Mouse (Mus musculus) forebrain, embryonic 10.5 days (tissue): ENCODE measurements at regions not wholly inside any gene's neighbourhood (a gene's known extent, or its start where the extent isn't known, plus 50 kb on each side); places are given as distances from the start of the nearest gene placed in this dataset.

ENCODE experiments used
- DNase-seq: peaks from one replicate; pipeline ENCODE4 v3.0.0-alpha.2; 2017; ENCODE audit warnings: low spot score; ENCODE audit errors: extremely low spot score
- H3K27ac ChIP-seq: fragments of 300-500 bp; sonication (generic); 2 replicates; pipeline ENCODE4 v1.5.1; 2016; ENCODE audit warnings: mild to moderate bottlenecking
- H3K27me3 ChIP-seq: fragments of 300-500 bp; sonication (generic); 2 replicates; pipeline ENCODE4 v1.6.1; 2016; ENCODE audit warnings: mild to moderate bottlenecking; ENCODE audit not compliant: poor library complexity, severe bottlenecking
- H3K36me3 ChIP-seq: fragments of 300-500 bp; sonication (generic); replicated peaks from 2 replicates; pipeline ENCODE4 v1.6.1; 2016; ENCODE audit warnings: mild to moderate bottlenecking, moderate library complexity
- H3K4me1 ChIP-seq: fragments of 300-500 bp; sonication (generic); 2 replicates; pipeline ENCODE4 v1.6.1; 2016
- H3K4me3 ChIP-seq: fragments of 300-500 bp; sonication (generic); 2 replicates; pipeline ENCODE4 v1.5.1; 2016; ENCODE audit warnings: mild to moderate bottlenecking, moderate library complexity
- H3K9me3 ChIP-seq: fragments of 300-500 bp; sonication (generic); 2 replicates; pipeline ENCODE4 v1.6.1; 2016; ENCODE audit warnings: mild to moderate bottlenecking, moderate library complexity
- WGBS: fragments of 180-500 bp; shearing (Covaris S2); methylation state at CpG from one replicate; pipeline ENCODE4 v1.1.7; 2016; 5-methylcytosine and 5-hydroxymethylcytosine counted together

GRCm38 (mm10) chr16:29813411-29814038 is 234.4 kb downstream of the Opa1 start:
- H3K4me1 ChIP-seq, result peaks cover 47% of the 10 kb centered on the region
- H3K9me3 ChIP-seq, result no peaks in the 10 kb centered on the region
- peak overlapping the region; percentile 74 for H3K4me3 ChIP-seq
- peaks cover 80% of the 10 kb centered on the region for H3K27me3 ChIP-seq
- peak; percentile 49 for DNase-seq
- H3K27ac ChIP-seq, result peak overlapping the region; percentile 97
- H3K36me3 ChIP-seq, result no peaks in the 10 kb centered on the region
- 5% methylated on average over 31 of the region's 31 CpGs for WGBS

- peak overlapping the region; percentile 74 for H3K4me3 ChIP-seq
- H3K9me3 ChIP-seq, result no peaks in the 10 kb centered on the region
- no peaks in the 10 kb centered on the region for H3K36me3 ChIP-seq
- peaks cover 52% of the 10 kb centered on the region for H3K4me1 ChIP-seq
- H3K27ac ChIP-seq, result peak overlapping the region; percentile 97
- peaks cover 75% of the 10 kb centered on the region for H3K27me3 ChIP-seq
- WGBS, result 1% methylated on average over 32 of the region's 32 CpGs
- DNase-seq, result peak; percentile 73
Measured at GRCm38 (mm10) chr16:29814039-29814438, 234.9 kb downstream of the Opa1 start.

GRCm38 (mm10) chr16:29814655-29815054 is 235.5 kb downstream of the Opa1 start:
- H3K27ac ChIP-seq, result peak overlapping the region; percentile 97
- H3K4me1 ChIP-seq, result peaks cover 53% of the 10 kb centered on the region
- H3K27me3 ChIP-seq, result peaks cover 75% of the 10 kb centered on the region
- WGBS, result 65% methylated on average over 2 of the region's 2 CpGs
- no peak for DNase-seq
- no peaks in the 10 kb centered on the region for H3K36me3 ChIP-seq
- H3K4me3 ChIP-seq, result 0 out of 2 replicates have a peak overlapping the region, but pooled peaks have one; percentile 74
- H3K9me3 ChIP-seq, result no peaks in the 10 kb centered on the region

GRCm38 (mm10) chr16:29815200-29815599 is 236.1 kb downstream of the Opa1 start:
- peaks cover 73% of the 10 kb centered on the region for H3K27me3 ChIP-seq
- 73% methylated on average over 2 of the region's 2 CpGs for WGBS
- H3K36me3 ChIP-seq, result no peaks in the 10 kb centered on the region
- no peaks in the 10 kb centered on the region for H3K9me3 ChIP-seq
- H3K27ac ChIP-seq, result peak overlapping the region; percentile 97; the same call in 1 of the 2 replicates
- peaks cover 57% of the 10 kb centered on the region for H3K4me1 ChIP-seq
- no peak for DNase-seq
- H3K4me3 ChIP-seq, result no peak overlapping the region

- Histone ChIP-seq H3K27ac (0 out of 2 replicates have a peak overlapping the region, but pooled peaks have one; percentile 97), H3K9me3 (no peaks in the 10 kb centered on the region), H3K4me3 (no peak overlapping the region), H3K36me3 (no peaks in the 10 kb centered on the region), H3K27me3 (peaks cover 73% of the 10 kb centered on the region), H3K4me1 (peaks cover 63% of the 10 kb centered on the region)
- WGBS, result 85% methylated on average over 10 of the region's 10 CpGs
- no peak for DNase-seq
Measured at GRCm38 (mm10) chr16:29815632-29816337, 236.7 kb downstream of the Opa1 start.

- H3K27ac ChIP-seq, result peak overlapping the region; percentile 26; the same call in 1 of the 2 replicates
- H3K27me3 ChIP-seq, result peaks cover 69% of the 10 kb centered on the region
- no peaks in the 10 kb centered on the region for H3K9me3 ChIP-seq
- H3K4me3 ChIP-seq, result no peak overlapping the region
- DNase-seq, result no peak
- H3K36me3 ChIP-seq, result no peaks in the 10 kb centered on the region
- 77% methylated on average over 10 of the region's 10 CpGs for WGBS
- peaks cover 71% of the 10 kb centered on the region for H3K4me1 ChIP-seq
Measured at GRCm38 (mm10) chr16:29816681-29817369, 237.7 kb downstream of the Opa1 start.

GRCm38 (mm10) chr16:29818807-29819440 is 239.8 kb downstream of the Opa1 start:
- no peak for DNase-seq
- Histone ChIP-seq H3K9me3 (no peaks in the 10 kb centered on the region), H3K36me3 (no peaks in the 10 kb centered on the region), H3K27ac (no peak overlapping the region), H3K4me3 (no peak overlapping the region), H3K27me3 (peaks cover 58% of the 10 kb centered on the region), H3K4me1 (peaks cover 65% of the 10 kb centered on the region)
- 68% methylated on average over 7 of the region's 7 CpGs for WGBS

GRCm38 (mm10) chr16:29820704-29821103 is 241.6 kb downstream of the Opa1 start:
- no peak for DNase-seq
- peaks cover 40% of the 10 kb centered on the region for H3K27me3 ChIP-seq
- no peaks in the 10 kb centered on the region for H3K36me3 ChIP-seq
- H3K27ac ChIP-seq, result no peak overlapping the region
- 90% methylated on average over 9 of the region's 9 CpGs for WGBS
- peaks cover 47% of the 10 kb centered on the region for H3K4me1 ChIP-seq
- no peak overlapping the region for H3K4me3 ChIP-seq
- H3K9me3 ChIP-seq, result no peaks in the 10 kb centered on the region

GRCm38 (mm10) chr16:29822110-29822509 is 242.1 kb upstream of the Hes1 start:
- H3K36me3 ChIP-seq, result no peaks in the 10 kb centered on the region
- no peak overlapping the region for H3K4me3 ChIP-seq
- no peaks in the 10 kb centered on the region for H3K9me3 ChIP-seq
- H3K27ac ChIP-seq, result no peak overlapping the region
- WGBS, result 91% methylated on average over 7 of the region's 7 CpGs
- no peak for DNase-seq
- H3K4me1 ChIP-seq, result peaks cover 47% of the 10 kb centered on the region
- H3K27me3 ChIP-seq, result peaks cover 26% of the 10 kb centered on the region

GRCm38 (mm10) chr16:29822843-29823401 is 241.3 kb upstream of the Hes1 start:
- peak overlapping the region; percentile 36 for H3K27ac ChIP-seq
- 76% methylated on average over 8 of the region's 8 CpGs for WGBS
- DNase-seq, result no peak
- peaks cover 1% of the 10 kb centered on the region; the same call in 1 of the 2 replicates for H3K36me3 ChIP-seq
- peaks cover 3% of the 10 kb centered on the region; the same call in 1 of the 2 replicates for H3K9me3 ChIP-seq
- H3K27me3 ChIP-seq, result peaks cover 20% of the 10 kb centered on the region
- no peak overlapping the region for H3K4me3 ChIP-seq
- H3K4me1 ChIP-seq, result peaks cover 41% of the 10 kb centered on the region

GRCm38 (mm10) chr16:29826927-29827326 is 237.3 kb upstream of the Hes1 start:
- Histone ChIP-seq H3K27ac (no peak overlapping the region), H3K27me3 (peaks cover 12% of the 10 kb centered on the region; the same call in 1 of the 2 replicates), H3K4me1 (peaks cover 26% of the 10 kb centered on the region), H3K4me3 (no peak overlapping the region), H3K9me3 (peaks cover 8% of the 10 kb centered on the region; the same call in 1 of the 2 replicates), H3K36me3 (peaks cover 3% of the 10 kb centered on the region; the same call in 1 of the 2 replicates)
- 91% methylated on average over 5 of the region's 5 CpGs for WGBS
- DNase-seq, result no peak

GRCm38 (mm10) chr16:29827776-29828175 is 236.4 kb upstream of the Hes1 start:
- H3K4me1 ChIP-seq, result peaks cover 24% of the 10 kb centered on the region
- H3K27ac ChIP-seq, result no peak overlapping the region
- H3K27me3 ChIP-seq, result peaks cover 7% of the 10 kb centered on the region; the same call in 1 of the 2 replicates
- H3K36me3 ChIP-seq, result peaks cover 3% of the 10 kb centered on the region; the same call in 1 of the 2 replicates
- H3K9me3 ChIP-seq, result peaks cover 8% of the 10 kb centered on the region; the same call in 1 of the 2 replicates
- WGBS, result 90% methylated on average over 1 of the region's 1 CpGs
- no peak overlapping the region for H3K4me3 ChIP-seq
- DNase-seq, result no peak
